Mouse (Mus musculus) testis, adult 2 months (tissue): Measurements from ENCODE around the gene Spire2.

Experiments used
- CTCF ChIP-seq: fragments of 200-500 bp; IDR thresholded peaks from 2 replicates; pipeline ENCODE4 v1.5.1; 2012; ENCODE audit warnings: low read depth, mild to moderate bottlenecking, inconsistent platforms, low read length, moderate library complexity; ENCODE audit not compliant: control insufficient read depth, insufficient read depth, insufficient replicate concordance
- POLR2A ChIP-seq: fragments of 200-500 bp; IDR thresholded peaks from 2 replicates; pipeline ENCODE4 v1.6.1; 2012; ENCODE audit warnings: low read depth, mild to moderate bottlenecking, inconsistent platforms, low read length, moderate library complexity; ENCODE audit not compliant: control insufficient read depth

DNA sequence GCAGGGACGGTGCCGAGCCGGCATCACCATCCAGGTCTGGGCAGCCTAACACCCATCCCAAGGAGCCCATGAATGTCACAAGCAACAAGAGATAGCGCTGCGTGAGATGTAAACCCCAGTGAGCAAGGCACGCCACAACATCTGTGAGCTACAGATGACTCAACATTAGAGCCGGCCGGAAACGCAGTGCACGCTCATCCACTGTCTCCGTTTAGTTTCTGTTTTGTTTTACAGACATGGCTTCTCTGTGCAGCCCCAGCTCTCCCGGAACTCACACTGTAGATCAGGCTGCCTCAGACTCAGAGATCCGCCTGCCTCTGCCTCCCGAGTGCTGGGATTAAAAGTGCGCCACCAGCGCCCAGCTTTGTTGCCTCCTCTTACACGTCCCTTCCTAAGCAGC lies 45.2 kb upstream of the Spire2 start:
- TF ChIP-seq CTCF = no peak
- no peak for TF ChIP-seq POLR2A
